Mouse (Mus musculus): ENCODE results near the gene Atxn7l2. TPM values are rescaled to one million over a fixed set of nuclear protein-coding genes. Genes with fewer than 3 reads are reported as not detected.
A peak's percentile ranks its signal among the peaks of the same experiment; 100 is the strongest.
"Not testable (repeated sequence)": the region's sequence is repeated elsewhere in the genome, so short reads cannot be mapped to it uniquely, and the experiment has no call there.

Gene Atxn7l2
- 10 to 100 TPM; 22.9 to 27.9 TPM for total RNA-seq (2021)
- long read RNA-seq, experiment 1, transcript Atxn7l2-203 (11 exons, 2,387 nt): major isoform, 18 of 42 reads
- long read RNA-seq, experiment 1, partial matches to known transcripts: 15 of 42 reads
- long read RNA-seq, experiment 1, other reads (novel, unspliced or antisense): 8 of 42 reads
- long read RNA-seq, experiment 2, transcript Atxn7l2-203 (11 exons, 2,387 nt): major isoform, 9 of 26 reads
- long read RNA-seq, experiment 2, partial matches to known transcripts: 11 of 26 reads
- long read RNA-seq, experiment 2, other reads (novel, unspliced or antisense): 4 of 26 reads

DNA sequence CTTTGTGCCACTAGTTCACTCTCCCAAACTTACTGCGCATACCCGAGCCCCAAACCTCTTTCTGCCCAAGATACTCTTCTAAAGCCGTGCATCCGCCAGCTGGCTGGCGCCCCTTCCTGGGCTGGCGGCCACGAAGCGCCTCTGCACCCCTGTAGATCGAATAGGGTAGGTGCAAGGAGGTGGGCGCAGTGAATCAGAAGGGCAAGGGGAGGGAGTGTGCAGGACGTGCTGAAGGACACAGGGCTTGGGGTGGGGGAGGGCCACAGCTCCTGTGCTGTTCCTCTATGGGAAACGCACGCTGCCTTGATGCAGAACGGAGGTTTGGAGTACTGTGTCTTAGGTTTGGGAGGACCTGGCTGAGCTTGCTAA is at the start of gene Atxn7l2:
Gene Atxn7l2 (minus strand): TSS at position 164 of the 369 bp plus-strand sequence.
- DNase-seq (ENCODE audit: low spot score in 2 of 2): peak; percentile 69 to 80

DNA sequence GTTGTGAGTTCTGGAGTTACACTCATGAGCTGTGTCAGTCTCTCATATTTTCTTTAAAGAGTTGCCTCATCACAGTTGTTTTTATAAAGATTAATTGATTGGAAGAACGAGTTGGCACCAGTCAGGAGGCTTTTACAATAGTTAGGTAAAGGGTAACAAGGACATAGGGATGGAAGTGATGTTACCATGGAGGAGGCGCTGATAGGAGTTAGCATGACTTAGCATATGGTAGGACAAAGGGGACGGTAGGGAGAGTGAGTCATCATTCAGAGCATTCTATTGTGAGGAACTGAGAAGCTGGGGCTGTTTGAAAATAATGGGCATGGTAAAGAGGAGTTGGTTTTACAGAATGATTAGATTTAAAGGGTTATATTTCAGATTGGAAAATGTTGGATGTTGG is 48.6 kb upstream of the Atxn7l2 start:
- no peak for DNase-seq (ENCODE audit: low spot score in 2 of 2)

DNA sequence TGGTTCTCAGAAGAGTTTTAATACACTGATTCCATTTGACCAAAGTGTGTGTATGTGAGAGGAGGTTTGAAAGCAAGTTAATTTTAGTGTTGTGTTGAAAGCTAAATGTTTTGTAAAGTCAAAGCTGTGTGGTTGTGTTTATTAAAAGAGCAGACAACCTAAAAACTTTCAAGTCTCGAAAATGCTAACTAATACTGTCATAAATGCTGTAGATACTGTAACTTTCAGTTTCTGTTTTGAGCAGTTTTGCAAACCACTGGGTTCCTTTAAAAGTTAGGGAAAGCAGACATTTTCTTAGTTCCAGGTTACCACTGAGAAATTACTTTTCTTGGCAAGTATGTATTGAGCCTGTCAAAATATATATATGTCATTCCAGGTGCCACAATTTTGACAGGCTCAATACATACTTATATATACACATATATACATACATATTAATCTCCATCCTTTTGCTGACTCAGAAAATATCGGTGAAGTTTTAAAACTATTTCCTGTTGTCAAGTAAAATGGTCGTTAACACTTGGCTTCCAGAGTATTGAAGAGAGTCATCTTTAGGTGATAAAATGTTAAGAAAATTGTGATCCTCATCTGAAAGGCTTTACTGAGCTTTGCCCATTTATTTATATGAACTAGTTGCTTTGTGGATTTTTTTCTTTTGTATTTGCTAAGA is 47.2 kb upstream of the Atxn7l2 start:
- no peak for DNase-seq (ENCODE audit: low spot score in 2 of 2)

DNA sequence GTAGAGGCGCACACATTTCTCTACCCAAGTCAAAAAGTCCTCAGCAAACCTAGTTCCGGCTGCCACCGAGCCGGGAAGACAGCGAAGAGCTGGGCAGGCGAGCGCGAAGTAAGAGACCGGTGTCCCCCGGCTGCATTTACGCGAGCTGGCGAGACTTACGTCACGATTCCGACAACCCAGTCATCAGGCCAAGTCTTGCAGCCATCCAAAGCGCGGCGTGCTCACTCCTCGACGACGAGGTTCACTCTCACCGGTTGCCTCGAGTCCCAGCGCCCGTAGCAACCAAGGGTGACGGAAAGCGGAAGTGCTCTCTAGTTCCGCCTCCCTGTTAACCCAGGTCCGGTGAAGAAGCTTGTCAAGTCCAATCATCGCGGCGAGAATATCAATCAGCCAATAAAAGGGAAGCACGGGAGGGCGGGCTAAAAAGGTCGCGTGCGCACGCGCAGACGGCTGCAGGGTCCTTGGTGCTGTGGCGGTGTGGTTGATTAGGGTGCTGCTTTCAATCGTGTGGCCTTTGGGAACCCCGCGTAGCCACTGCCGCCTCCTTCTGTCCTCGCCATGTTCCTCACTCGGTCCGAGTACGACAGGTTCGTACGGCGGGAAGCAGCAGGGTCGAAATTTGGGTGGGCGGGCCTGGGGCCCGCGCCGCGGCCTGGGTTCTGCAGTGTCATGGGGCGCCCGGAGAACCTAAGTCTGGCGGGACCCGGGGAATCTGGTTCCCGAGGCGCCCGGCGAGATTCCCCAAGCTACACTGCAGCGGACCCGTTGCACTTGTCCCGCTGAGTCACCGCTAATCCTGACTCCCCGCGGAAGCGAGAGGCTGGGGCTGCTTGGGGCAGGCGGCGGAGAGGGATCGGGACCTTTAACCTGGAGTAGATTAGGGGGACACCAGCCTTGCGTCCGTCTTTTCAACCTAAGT is 46.2 kb upstream of the Atxn7l2 start, which contains the start of gene Psma5:
Gene Psma5 (plus strand): TSS at position 208 of the 919 bp plus-strand sequence.
- DNase-seq (ENCODE audit: low spot score in 2 of 2): peak; percentile 88 to 96

DNA sequence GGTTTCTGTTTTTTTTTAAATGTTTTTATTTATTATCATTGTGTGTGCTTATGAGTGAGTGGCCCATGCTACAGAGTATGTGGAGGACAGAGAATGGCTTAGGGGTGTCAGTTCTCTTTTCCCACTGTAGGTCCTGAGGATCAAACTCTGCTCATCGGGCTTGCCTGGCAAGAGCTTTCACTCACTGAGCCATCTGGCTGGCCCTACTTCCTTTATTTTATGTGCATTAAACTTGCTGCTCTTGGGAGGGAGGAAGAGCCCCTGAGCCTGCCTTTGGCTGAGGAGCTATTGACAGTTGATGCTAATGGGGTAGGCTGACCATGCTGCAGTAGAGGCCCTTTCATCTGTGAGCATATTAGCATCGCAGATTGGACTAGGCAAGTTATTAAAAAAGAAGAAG is 36.1 kb upstream of the Atxn7l2 start:
- no peak for DNase-seq (ENCODE audit: low spot score in 2 of 2)

DNA sequence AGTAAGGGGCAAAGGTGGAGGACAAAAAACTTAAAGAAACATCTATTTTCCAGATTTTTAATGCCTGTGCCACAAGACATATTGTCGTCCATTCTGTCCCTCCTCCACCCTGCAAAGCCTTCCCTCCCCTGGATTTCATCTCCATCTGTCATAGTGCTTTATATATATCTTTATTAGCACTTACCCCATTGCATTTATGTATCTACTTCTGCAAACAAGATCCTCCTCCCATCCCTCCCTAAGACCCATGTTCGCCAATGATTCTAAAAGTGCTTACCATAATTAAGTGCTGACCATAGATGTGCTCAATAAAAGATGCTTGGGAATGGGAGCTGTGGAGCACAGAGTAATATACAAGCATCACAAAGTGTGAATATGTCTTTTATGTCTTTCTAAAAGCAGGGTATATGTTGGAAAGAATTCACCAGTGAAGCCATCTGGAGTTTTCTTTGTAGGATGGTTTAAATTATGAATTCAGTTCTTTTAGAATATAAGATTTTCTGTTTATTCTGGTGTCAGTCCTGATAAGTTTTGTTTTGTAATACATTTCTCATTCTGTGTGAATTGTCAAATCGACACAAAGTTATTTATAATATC is 30.6 kb upstream of the Atxn7l2 start:
- DNase-seq (ENCODE audit: low spot score in 2 of 2): no peak

DNA sequence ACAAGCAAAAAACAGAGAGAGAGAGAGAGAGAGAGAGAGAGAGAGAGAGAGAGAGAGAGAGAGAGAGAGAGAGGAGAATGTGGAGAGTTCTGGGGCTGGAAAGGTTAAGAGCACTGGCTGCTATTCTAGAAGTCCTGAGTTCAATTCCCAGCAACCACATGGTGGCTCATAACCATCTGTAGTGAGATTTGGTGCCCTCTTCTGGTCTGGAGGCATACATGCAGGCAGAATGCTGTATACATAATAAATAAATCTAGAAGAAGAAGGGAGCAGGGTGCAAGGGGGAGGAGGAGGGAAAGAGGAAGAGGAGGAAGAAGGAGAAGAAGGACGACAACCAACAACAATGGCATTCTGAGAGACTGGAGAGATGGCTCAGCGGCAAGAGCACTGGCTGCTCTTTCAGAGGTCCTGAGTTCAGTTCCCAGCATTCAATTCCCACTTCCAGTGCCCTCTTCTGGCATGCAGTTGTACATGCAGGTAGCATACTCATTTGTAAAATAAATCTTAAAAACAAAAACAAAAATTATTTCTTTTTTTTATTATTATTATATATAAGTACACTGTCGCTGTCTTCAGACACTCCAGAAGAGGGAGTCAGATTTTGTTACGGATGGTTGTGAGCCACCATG is 26.9 kb upstream of the Atxn7l2 start:
- DNase-seq (ENCODE audit: low spot score in 2 of 2): not testable (repeated sequence)

DNA sequence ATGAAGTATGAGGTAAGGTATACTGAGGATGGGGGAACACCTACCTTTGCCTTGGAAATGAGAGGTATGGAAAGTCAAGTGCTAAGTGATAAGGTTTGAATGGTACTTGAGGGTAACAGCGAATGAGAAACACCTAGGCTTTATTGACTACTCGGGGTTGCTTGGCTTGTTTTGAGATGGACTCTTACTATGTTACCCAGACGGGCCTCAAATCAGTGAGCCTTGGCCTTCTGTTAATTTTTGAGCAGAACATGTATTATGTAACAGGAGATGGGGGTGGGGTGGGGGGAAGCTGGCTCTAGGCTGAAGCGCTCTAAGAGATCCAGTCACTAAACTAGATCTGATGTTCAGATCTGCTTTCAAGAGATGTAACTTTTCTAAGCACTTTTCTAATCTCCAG is 20.9 kb upstream of the Atxn7l2 start:
- DNase-seq (ENCODE audit: low spot score in 2 of 2): no peak

DNA sequence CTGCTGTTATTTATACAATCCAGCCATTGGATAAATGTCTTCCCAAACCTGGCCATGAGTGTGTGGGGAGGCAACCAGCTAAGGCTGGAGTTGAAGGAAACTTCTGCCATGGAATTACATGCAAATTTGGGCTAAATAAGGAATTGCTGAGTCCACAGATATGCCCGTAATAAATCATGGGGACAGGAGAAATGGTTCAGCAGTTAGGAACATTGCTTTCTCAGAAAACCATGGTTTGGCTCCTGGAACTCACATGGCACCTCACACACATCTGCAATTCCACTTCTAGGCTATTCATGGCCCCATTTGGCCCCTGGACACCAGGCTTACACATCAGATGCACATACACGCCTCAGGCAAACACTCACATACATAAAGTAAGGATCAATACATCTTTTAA is 16.8 kb upstream of the Atxn7l2 start:
- no peak for DNase-seq (ENCODE audit: low spot score in 2 of 2)

DNA sequence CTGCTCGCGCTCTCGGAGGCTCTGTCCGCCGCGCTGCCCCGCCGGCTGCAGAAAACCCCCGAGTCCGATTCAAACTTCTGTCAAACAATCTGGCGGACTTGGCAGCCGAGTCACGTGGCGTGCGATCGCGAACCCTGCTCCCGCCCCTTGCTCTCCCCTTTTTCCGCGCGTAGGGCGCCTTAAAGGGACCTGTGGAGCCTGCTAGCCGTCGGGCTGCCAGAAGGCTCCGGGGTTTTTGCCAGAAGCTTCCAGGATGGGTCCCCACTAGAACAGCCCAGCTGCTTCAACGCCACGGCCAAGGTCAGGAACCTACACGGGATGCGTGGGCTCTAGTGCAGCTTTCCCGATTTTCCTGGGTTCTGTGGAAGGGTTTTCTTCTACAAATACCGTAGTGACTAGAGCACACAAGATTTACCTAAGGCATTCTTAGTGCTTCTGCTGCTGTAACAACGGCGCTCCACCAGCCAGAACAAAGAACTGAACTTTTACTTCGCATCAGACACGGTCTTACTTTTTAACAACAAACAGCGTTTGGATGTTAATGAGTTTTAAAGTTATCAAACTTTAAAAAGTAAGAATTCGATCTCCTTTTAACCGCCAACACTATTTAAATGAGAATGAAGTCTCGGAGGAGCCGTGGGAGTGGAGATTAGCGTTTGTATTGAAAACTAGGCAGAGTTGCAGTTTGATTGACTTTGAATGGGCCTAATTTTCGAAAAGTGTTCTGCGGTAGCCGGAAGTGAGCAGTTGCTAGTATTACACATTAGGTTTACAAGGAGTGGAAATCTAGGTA is 16.0 kb upstream of the Atxn7l2 start, which contains the start of gene Sypl2:
Gene Sypl2 (minus strand): TSS at position 91 of the 793 bp plus-strand sequence.
- DNase-seq (ENCODE audit: low spot score in 2 of 2): no peak

DNA sequence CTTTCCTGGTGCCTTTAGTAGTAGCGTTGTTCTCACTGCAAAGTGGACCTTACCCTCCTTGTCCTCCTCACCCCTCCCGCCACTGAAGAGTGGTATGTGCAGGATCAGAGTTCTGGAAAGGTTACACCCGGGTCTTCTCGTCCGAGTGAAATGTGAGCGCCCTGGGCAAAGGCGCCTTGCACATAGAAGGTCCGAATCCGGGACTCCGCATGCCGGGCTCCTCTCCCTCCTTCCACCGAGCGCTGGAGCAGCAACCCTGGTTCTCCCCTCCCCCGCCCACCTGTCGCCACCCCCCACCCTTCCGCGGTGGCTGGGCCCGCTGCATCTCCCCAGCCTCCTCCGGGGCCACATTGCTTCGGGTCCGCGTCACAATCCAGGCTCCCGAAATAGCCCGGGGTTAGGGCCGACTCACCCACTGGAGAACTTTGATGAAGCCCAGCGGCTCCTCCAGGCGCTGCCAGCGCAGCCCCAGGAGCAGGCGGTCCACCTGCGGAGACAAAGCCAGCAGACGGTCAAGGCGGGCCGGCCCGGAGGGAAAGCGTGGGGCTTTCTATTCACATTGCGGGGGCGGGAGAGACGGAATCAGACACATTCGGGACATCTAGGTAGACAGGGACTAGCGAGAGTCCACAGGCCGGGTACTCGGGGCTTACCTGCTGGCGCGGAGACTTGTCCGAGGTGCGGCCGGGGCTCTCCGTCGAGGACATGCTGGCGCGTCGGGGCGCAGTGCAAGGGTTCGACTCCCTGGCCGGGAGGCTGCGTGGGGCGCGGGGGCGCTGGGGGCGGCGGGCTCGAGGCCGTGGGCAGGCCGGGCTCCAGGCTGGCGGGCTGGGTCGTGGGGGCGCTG is 15.2 kb upstream of the Atxn7l2 start:
- no peak for DNase-seq (ENCODE audit: low spot score in 2 of 2)

DNA sequence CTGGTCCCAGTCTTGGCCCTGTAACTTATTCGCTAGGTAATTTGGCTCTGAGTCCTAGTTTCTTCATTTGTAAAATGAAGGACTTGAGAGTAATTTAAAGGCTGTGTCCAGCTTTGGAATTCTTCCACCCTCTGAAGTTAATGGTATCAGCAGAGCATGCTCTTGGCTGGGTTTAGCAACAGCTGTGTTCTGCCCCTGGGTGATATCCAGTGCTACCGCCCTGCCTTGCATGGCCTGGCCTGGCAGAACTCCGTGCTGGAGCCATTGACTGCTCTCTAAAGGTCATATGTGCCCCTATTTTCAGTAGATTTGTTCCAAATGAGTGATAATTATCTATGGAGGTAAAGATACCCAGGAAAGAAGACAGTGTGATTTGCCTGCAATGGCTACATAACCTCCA is 9.9 kb upstream of the Atxn7l2 start:
- DNase-seq (ENCODE audit: low spot score in 2 of 2): no peak

DNA sequence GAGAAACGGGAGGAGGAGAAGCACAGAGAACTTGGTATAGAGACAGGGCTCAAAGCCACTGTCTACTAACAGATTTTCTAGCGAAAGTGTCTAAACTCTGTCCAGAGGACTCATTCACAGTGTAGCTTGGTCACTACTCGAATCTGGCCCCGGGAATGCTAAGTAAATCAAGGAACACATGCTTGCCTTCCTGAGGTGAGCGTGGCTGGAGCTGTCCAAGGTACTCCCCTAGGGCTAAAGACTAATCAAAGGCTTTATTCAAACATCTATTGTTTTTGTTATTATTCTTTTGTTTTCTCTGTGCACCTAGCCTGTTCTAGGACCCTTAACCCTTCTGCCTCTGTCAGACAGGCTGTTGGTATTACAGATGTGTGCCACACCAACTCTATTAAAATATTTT is 4.0 kb upstream of the Atxn7l2 start:
- DNase-seq (ENCODE audit: low spot score in 2 of 2): no peak

DNA sequence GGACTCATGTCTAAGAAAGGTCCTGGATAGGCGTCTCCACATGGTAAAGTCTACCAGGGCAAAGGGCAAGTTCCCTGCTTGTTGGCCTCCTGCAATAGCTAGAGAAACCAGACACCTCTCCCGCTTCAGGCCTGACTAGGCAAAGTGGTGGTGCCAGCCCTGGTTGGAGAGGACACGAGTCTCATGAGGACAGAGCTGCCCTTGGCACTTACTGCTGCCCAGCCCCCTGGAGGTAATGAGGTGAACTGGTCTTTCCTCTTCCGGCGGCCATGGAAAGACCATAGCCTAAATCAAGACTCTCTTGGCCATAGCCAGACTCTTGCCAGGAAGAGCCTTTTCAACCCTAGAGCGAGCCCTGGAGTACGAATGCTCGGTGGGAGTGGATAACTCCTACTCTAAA is 1.7 kb upstream of the Atxn7l2 start:
- no peak for DNase-seq (ENCODE audit: low spot score in 2 of 2)

DNA sequence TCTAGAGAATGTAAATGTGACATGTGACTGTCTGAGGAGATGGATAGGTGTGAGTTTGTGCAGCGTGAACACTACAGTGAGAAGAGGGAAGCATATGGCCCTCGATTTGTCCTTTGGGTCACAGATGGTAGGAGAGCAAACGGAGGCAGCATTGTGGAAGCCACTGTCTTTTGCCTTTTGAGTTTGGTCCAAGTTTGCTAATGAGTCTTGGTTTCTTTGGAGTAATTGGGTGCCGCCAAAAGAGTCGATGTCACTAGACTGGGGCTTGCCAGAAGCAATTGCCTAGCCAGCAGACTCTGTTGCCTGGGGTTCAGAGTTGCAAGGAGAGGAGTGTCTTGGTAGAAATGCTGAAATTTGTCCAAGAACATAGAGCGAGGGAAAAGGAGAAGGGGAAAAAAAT is 1.1 kb upstream of the Atxn7l2 start:
- no peak for DNase-seq (ENCODE audit: low spot score in 2 of 2)

DNA sequence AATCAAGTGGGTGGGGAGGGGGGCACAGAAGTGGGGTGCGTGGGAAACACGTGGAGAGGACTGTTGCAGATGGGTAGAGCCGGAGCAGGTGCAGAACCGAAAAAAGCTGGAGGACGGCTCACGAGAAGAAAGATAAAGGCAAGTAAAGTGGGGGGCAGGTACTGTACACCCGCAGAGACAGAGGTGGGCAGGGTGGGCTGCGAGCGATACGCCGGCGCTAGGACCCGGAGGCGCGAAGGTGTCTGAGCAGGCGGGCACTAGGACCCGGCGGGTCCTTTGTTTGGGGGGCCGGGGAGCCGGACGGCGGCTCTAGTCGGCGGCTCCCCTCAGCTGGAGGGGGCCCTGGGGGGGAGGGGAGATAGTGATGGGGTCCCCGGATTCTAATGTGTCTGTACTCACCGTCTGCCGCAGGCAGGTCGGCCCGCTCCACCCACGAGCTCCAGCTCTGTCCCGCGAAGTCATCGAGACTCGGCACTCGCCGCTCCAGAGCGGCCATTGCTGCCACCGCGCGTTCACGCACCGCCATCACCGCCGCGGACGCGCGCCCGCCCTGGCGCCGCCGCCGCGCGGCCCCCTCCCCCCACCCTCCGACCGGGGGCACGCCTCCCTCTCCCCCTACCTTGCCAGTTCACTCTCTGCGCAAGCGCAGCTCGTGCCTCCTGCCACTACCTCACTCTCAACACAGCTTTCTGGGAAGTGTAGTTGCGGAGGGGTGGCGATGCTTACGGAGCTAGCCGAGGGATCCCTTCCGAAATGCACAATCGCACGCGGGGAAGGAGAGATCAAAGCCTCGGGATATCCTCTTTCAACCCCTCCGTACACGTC is 576 bp downstream of the Atxn7l2 start:
- peak; percentile 92 to 95 for DNase-seq (ENCODE audit: low spot score in 2 of 2)

DNA sequence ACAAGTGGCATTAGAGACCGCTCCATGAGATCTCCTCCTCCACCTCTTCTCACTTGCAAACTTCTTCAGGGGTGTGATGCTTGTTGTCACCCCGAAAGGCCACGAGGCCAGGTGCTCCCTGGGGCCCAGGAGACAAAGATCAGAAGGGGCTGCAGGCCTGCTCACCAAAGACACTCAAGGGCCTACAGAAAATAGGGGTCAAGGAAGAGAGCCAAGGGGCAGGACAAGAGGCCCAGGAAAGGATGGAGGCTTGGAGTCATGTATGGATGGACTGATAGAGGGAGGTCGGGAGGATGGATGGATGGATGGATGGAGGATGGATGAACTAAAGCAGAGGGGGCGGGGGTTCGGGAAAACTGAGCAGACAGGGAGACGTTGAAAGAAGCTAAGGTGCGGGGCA is 1.2 kb downstream of the Atxn7l2 start:
- DNase-seq (ENCODE audit: low spot score in 2 of 2): no peak

DNA sequence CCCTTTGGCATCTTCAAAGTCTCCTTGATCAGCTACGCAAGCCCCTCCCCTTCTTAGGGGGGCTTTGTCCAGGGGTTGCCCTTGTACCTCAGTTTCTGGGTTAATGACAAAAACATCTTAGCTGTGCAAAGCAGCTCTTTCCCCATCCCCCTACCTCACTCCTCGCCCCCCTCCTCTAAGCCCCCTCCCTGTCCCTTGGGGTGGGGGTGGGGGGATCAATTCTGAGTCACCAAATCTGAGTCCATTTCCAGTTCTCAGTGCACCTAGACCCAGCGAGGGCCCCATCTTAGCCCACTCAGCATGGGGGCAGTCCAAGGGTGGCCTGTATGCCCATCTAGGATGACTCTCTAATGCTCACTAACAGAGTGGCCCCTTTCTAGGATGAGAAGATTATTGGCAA is 1.7 kb downstream of the Atxn7l2 start:
- DNase-seq (ENCODE audit: low spot score in 2 of 2): no peak

Data from left cerebral cortex, adult 18-20 months (tissue).